Mouse (Mus musculus): ENCODE data around the gene Rin3. TPM values are rescaled to one million over a fixed set of nuclear protein-coding genes. Genes with fewer than 3 reads are reported as not detected.

Gene Rin3
- total RNA-seq, 2 experiments from 2014 or later: 7.8 to 9.1 TPM

DNA sequence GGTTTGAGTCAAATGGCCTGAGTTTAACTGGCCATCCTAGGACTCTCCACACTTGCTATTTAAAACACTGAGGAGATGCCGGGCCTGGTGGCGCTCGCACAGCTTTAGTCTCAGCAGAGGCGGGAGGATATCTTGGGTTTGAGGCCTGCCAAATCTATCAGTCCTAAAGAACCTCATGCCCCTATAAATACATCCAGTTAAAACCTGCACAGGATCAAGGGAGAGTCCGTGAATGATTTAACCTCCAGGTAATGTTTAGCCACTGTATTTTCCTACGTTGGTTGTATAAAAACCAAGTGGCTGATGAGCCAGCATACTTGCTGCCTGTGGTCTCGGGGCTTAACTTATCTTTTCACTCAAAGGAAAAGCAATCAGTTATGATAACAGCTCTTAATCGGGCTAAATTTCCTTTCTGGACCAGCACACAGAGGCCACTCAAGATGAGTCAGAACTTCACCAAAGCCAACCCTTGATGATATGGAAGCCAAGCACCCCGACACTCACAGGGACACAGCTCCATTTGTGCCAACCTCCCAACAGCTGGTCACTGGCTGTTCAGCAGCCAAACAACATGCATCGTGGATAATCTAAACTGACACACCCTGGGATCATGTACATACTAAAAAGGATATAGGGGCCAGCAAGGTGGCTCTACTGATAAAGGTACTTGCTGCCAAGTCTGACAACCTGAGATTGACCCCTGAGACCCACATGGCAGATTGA is 137.5 kb downstream of the Rin3 start:
- no peak for DNase-seq (ENCODE audit: low spot score)

DNA sequence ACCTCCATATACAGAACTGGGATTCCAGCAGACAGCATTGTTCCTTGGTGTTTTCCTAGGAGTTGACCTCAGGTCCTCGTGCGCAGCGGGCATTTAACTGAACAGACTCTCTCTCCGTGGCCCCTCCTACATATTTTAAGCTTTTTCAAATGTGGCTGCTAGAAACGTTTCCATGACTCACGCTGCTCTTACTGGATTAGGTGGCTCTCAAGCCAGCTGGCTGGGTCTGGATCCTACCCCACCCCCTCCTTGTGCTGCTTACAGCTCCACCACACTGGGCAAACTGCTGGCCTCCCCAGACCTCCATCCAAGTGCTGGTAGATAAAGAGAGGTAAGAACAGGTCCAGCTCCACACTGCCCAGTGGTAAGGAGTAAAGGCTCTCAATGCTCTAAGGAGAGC is 139.2 kb downstream of the Rin3 start:
- peak; percentile 66 for DNase-seq (ENCODE audit: low spot score)

DNA sequence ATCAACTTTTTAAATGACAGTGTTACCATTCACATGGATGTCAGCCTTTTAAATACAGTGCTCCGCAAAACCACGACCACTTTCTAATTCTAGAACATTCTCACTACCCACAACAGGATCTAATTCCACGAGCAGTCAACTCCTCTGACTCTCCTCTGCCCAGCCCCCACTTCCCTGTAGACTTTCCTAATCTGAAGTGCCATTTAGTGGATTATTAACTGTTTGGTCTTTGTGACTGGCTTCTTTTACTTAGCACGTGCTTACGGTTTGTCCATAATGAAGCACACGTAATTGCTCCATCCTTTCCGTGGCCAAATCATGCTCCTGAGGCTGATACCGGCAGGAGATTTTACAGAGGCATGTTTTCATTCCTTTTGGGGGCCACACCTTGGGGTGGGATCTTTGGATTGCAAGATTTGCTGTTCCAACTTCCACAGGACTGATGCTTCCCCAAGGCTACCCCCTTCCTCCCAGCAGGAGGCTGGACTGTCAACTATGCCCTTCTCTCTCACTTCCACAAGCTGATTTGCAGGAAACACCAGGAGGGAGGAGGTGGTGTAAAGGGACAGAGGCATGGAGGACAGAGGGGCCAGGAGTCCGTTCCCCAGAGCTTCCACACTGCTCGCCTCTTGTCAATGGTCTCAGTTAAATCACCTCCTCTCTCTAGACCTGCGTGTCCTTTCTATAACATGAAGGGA is 139.9 kb downstream of the Rin3 start:
- no peak for DNase-seq (ENCODE audit: low spot score)

DNA sequence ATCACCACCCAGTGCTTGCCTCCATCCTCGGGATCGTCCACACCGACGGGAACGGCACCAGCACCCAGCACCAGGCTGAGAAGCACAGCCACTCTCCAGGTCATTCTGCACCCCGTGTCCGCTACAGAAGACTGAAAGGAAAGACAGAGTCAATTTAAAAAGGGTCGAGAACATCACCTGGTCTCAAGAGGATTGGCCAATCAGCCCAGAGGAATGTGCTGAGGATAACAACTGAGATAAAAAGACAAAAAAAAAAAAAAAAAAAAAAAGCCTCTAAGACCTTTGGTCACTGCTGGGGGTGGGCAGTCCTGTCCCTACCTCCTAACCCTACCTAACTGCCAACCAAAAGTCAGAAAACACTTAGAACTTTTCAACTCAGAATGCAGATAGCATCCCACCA is 140.8 kb downstream of the Rin3 start:
- DNase-seq (ENCODE audit: low spot score): no peak

DNA sequence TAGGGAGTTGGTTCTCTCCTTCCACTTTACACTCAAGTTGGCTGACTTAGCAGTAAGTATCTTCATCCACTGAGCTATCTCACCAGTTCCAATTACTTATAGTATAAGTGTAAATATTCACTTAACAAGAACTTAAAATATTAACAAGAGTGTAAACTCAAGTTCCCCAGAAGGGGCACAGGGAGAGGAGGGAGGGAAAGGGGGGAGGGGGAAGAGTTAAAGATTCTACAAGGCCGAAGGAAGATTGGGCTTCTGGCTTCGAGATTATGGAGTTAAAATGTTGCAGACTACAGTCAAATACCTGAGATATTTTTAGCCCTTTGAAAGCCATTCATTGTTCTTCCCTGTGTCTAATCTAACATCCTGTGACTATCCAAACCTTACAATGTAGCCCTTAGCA is 141.6 kb downstream of the Rin3 start:
- no peak for DNase-seq (ENCODE audit: low spot score)

DNA sequence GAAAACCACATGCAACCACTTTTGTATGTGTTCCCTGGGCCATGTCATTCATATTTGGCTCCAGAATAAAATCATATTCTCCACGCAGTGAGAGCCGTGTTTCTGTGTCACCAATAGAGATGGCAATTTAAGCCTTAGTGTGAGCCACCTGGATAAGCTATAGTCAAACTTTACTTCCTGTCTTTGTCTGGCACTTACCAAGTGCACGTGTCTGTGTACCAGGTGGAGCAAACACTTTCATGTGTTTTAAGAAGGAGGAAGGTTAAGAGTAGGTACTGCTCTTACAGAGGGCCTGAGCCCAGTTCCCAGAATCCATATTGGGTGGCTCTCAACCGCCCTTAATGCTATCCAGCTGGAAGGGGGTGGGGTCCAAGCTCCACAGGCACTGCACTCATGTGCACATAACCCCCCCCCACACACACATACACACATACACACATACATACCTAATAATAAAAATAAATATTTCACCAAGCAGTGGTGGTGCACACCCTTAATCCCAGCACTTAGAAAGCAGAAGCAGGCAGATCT is 142.3 kb downstream of the Rin3 start:
- DNase-seq (ENCODE audit: low spot score): no peak

DNA sequence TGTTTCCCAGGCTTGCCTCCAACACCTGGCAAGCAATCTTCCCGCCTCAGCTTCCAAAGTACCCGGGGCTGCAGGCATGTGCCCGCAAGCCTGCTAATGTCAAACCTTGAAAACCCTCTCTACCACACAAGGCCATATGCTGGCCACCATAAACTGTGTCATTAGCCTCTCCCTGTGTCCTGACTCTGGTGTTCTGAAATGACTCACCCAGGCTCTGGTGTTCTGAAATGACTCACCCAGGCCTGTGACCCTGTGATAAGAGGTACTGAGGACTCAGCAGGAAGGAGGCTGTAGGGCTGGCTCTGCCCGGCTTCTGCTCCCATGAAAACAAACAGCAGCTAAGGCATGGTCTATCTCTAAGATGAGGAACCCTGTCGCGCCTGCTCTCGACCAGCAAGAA is 143.4 kb downstream of the Rin3 start:
- DNase-seq (ENCODE audit: low spot score): no peak

DNA sequence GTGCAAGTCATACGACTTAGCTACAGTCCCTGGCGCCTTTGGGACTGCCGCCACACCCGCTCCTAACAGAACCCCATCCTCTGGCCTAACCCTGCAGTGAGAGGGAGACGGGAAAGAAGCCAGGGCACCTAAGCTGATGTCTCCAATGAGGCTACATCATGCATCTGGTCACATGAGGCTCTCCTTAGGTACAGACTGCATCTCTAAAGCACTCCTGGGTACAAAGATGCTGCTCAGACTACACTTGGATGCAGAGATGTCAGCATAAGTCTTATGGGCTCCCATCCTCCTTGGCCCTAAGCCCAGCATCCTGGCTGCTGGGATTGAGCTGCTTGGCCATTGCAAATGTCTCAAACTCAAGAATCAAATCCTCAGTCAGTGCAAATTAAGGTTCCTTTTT is 146.8 kb downstream of the Rin3 start:
- no peak for DNase-seq (ENCODE audit: low spot score)

DNA sequence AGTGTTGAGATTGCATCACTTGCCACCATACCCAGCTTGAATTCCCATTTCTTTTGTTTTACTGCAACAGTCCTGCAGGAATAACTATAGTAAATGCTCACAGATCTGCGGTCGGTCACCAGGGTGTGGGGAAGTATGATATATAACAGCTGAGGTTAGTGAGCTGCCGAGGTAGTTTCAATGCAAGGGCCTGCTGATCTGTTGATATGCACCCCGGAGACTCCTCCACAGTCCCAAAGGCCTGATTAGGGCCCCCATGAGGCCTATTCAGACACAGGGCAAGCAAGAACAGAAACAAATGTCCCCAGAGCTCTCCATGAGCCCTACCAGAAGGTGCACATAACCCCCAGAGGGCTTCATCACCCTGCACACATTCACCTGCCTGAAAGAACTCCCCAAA is 147.4 kb downstream of the Rin3 start:
- DNase-seq (ENCODE audit: low spot score): no peak

DNA sequence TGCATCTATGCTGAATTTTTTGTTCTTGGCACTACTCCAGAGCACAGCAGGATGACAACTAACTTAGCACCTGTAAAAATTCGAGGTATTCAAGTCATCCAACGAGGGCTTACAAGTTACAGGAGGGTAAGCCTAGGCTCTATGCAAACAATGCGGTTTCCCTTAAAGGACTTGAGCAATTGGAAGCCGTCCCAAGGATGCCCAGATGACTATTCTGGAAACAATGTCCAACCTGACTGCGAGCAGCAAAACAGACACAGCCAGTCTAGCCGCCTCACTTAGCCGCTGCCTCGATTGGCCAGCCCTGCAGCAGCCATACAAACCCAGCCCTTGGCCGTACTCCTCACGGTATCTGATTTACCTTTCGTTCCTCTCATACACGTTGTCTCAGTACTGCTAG is 149.4 kb downstream of the Rin3 start:
- DNase-seq (ENCODE audit: low spot score): no peak

DNA sequence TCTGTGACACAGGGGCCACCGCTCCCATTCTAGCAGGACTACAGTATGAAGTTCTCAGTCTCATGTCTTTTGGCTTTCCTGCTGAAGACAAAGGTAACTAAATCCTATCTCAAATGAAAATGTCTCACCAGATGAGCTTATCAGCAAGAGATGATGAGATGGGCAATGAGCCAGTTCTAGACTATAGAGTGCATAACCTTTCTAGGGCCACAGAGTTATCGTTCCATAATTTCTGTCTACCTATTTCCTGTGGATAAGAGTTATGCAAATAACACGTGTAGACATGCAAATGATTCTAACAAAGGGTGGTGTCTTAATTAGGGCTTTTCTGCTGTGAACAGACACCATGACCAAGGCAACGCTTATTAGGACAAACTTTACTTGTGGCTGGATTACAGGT is 151.3 kb downstream of the Rin3 start:
- DNase-seq (ENCODE audit: low spot score): no peak

DNA sequence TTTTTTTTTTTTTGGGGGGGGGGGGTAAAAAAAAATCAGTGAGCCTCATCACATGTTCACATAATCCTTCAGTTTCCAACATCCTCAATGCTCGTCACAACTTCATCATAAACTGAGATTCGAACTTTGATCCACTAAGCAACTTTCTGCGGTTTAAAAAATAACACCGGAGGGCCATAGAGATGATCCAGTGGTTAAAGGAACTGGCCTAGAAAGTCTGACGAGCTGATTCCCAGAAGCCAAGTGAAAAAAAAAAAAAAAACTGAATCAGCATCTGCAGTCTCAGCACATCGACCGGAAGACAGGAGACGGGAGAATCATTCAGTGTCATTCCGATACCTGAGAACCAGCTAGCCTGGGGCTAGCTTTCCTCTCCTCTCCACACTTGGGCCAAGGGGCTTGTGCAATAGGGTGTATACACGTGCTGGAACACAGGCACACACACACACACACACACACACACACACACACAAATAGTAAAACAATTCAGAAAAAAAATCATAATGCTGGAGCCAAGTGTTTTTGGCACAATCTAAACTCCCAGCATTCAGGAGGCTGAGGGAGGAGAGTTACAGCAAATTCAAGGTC is 154.2 kb downstream of the Rin3 start:
- DNase-seq (ENCODE audit: low spot score): no peak

DNA sequence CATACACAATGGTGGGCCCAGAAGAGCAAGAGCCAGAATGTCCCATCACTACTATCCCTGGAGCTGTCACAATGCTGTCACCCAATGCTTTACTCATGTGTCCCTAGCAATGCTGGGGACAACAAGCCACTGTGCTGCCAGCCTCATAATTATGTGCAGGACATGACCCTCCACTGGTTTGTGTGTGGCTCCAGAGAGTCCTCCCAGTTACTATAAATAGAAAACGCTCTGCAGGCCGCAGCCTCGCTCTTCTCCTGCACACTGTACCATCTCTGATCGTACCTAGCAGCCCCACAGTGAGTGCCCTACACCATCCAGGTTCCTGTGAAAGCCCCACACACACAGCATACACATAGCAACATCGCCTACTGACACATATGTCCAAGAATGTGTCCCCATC is 155.1 kb downstream of the Rin3 start:
- no peak for DNase-seq (ENCODE audit: low spot score)

DNA sequence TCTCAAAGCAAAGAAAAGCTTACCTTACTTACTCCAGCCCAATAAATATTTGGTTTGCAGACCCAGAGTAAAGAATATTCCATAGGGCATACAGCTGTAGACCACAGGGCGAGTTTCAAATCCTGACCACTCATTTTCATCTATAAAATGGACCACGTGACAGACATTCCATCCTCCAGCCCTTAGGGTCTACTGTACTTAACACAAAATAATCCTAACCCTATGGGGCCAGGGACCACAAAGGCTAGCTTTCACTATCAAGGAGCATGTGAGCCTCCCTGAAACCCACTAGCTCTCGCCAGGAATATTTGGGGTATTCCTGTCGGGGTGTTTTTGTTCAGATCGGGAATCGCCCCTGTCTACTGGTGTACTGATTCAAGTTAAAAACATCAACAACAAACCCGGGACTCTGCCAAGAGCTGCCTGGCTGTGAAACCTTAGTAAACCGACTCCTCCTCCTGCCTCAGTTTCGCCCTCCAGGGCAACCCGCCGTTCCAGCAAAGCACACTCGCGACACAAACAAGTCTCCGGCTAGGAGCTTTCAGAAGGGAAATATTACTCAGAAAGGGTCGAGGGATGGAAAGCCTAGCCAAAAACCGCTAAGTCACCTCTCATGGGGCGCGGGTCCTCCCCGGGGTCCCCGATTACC is 156.3 kb downstream of the Rin3 start:
- no peak for DNase-seq (ENCODE audit: low spot score)

DNA sequence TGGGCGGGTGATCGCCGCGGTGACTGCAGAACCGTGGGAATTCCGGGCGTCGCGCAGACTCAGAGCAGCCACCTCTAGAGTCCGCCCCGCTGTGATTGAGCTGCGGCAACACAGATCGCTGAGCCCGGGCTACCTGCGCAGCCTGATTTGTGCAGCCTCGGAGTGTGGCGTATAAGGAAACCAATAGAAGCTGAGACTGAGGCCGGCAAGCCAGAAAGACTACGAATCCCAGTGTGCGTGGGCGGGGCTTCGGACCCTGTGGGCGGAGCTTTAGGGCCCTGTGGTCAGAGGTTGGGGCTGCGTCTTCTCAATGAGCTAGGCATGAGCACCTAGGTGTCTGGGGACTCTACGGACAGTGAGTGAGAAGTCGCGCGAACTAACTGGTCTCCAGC is 156.8 kb downstream of the Rin3 start, which contains the start of gene Lgmn:
Gene Lgmn, minus strand, starts transcription at position 182 of the 392 bp plus-strand sequence.
- peak; percentile 99 for DNase-seq (ENCODE audit: low spot score)

Other genes with a start within 250 kb of the Rin3 start
- not detected for gene Slc24a4, start 154.3 kb upstream of the Rin3 start, total RNA-seq (2021)
- 10 to 100 TPM; 24.5 to 25.9 TPM for gene Lgmn, start 156.8 kb downstream of the Rin3 start, total RNA-seq (2021)
- 10 to 100 TPM; 29.5 to 31.3 TPM for gene Golga5, start 186.1 kb downstream of the Rin3 start, total RNA-seq (2021)

Data from gastrocnemius, adult 18-20 months (tissue).